Mouse (Mus musculus) ovary, adult 18-20 months (tissue): ENCODE data around the gene Dact3.

Experiments
- DNase-seq: peaks from one replicate; pipeline ENCODE4 v3.0.0; 2022; ENCODE audit warnings: low spot score, mixed read lengths

The Dact3 gene

GRCm38 (mm10) chr7:16892352-16892730, 17.2 kb downstream of the Dact3 start:
- DNase-seq, result no peak

- DNase-seq, result no peak
These were observed 18.5 kb downstream of the Dact3 start for GRCm38 (mm10) chr7:16893612-16894011.

GRCm38 (mm10) chr7:16894279-16894678, 19.2 kb downstream of the Dact3 start:
- no peak for DNase-seq

GRCm38 (mm10) chr7:16895000-16895399, 19.9 kb downstream of the Dact3 start:
- no peak for DNase-seq

GRCm38 (mm10) chr7:16895511-16895910, 20.4 kb downstream of the Dact3 start:
- DNase-seq, result no peak

- no peak for DNase-seq
These were observed 25.4 kb downstream of the Dact3 start for GRCm38 (mm10) chr7:16900526-16900925.

GRCm38 (mm10) chr7:16903439-16903955, 28.4 kb downstream of the Dact3 start:
- DNase-seq, result no peak

- no peak for DNase-seq
These were observed 29.1 kb downstream of the Dact3 start for GRCm38 (mm10) chr7:16904120-16904675.

GRCm38 (mm10) chr7:16905491-16906021, 30.4 kb downstream of the Dact3 start:
- DNase-seq, result no peak

GRCm38 (mm10) chr7:16906281-16906680, 31.2 kb downstream of the Dact3 start, which contains the start of gene Ptgir:
Gene Ptgir (plus strand): TSS chr7:16906490.
- no peak for DNase-seq

GRCm38 (mm10) chr7:16906889-16907559, 31.9 kb downstream of the Dact3 start:
- DNase-seq, result no peak

GRCm38 (mm10) chr7:16907842-16908241, 32.7 kb downstream of the Dact3 start:
- no peak for DNase-seq

GRCm38 (mm10) chr7:16908367-16908766, 33.2 kb downstream of the Dact3 start:
- DNase-seq, result no peak

GRCm38 (mm10) chr7:16908859-16909258, 33.7 kb downstream of the Dact3 start:
- no peak for DNase-seq

GRCm38 (mm10) chr7:16909909-16910308, 34.8 kb downstream of the Dact3 start:
- DNase-seq, result no peak

GRCm38 (mm10) chr7:16911904-16912303, 36.8 kb downstream of the Dact3 start:
- DNase-seq, result no peak

- no peak for DNase-seq
These were observed 37.2 kb downstream of the Dact3 start for GRCm38 (mm10) chr7:16912360-16912759.

GRCm38 (mm10) chr7:16913806-16914452, 38.8 kb downstream of the Dact3 start:
- no peak for DNase-seq

- DNase-seq, result no peak
These were observed 39.6 kb downstream of the Dact3 start for GRCm38 (mm10) chr7:16914453-16915343.

- DNase-seq, result no peak
These were observed 40.6 kb downstream of the Dact3 start for GRCm38 (mm10) chr7:16915461-16916340.
